Mouse (Mus musculus) fat pad, adult 2 months (tissue): Measurements from ENCODE around the gene Elovl2.
"Not testable (repeated sequence)": the region's sequence is repeated elsewhere in the genome, so short reads cannot be mapped to it uniquely, and the experiment has no call there.

Experiments
- DNase-seq: peaks from one replicate; pipeline ENCODE4 v3.0.0-alpha.2; 2011; ENCODE audit warnings: low read depth, low spot score; ENCODE audit errors: extremely low read depth

Elovl2 gene

DNA sequence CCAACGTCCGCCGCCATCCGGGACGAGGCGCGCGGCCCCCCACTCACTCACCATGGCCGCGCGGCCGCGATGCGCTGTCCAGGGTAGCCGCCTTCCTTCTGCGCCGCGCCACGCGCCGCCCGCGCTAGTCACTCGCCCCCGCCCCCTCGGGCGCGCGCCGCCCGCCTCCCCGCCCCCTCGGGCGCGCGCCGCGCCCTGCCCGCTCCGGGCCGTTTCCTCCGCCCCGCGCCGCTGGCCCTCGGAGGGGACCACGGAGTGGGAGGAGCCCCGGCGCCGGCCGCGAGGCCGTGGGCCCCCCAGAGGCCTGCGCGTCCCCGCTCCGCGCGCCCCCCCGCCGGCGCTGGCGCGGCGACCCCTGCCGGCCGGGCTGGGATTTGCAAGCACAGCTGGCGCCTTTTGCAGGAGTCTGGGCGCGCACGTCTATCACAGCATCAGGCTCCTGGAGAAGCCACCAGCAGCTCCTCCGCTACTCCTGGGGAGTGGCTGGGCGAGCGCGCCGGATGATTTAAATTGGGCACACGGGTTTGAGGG lies at the start of gene Elovl2:
Elovl2 (minus strand) TSS at position 102 of the 531 bp plus-strand sequence.
- no peak for DNase-seq

DNA sequence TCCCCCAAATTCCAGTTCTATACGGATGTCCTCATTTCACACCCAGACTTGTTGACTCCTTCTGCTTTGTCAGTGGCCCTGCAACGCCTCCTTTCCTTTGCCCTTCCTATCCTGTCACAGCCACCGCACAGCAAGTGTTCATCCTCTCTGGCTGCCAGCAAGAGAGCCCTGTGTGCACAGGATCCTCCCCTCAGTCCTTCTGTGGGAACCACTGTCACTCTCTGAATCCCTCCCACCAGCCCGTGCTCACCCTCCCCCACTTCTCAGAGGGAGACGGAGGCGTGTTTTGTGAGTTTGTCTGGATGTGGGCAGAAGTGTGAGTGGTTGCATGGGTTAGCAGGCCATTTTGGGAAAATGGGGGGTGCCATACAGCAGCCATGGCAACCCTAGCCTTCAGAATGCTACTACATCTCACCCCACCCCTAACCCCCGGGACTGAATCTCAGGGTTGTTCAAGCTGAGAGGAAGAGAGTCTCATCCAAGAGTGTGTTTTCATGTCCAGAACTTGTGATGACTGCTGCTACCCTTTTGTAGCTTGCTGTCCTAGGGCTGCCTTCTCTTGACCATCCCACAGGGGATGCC lies 47.7 kb upstream of the Elovl2 start:
- DNase-seq = no peak

DNA sequence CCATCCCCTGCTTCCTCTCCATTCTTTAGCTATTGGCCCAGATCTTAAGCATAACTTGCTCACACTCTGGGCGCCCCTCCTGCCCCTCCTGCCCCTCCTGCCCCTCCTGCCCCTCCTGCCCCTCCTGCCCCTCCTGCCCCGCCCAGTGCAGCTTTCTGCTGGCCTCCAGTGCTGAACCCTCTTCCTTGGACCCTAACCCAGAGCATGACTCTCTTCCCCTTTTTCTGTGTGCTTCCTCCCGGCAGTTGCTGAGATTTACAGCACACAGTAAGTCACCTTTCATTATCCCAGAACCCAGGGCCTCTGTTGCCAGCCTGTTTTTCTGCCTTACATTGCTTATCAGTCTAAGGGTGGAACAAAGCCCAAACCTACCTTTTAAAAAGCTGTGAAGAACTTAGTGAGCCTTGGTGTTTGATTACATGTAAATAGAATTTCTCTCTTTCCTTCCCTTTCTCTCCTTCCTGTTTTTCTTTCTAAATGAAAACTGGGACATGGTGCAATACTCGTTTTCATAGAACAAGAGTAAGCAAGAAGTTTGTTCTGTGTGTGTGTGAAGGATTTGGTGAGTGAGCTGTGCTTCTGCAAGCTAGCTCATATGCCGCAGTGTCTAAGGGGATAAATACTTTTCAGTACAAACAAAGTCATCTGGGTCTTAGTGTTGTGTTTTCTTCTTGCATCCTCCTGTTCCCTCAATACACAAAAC lies 43.2 kb upstream of the Elovl2 start:
- DNase-seq = no peak

- DNase-seq = not testable (repeated sequence)
Measured at GRCm38 (mm10) chr13:41261617-41262016, 41.4 kb upstream of the Elovl2 start.

GRCm38 (mm10) chr13:41257851-41258250 lies 37.6 kb upstream of the Elovl2 start:
- DNase-seq = no peak

- DNase-seq = no peak
Measured at GRCm38 (mm10) chr13:41256962-41257361, 36.8 kb upstream of the Elovl2 start.

GRCm38 (mm10) chr13:41256126-41256525 lies 35.9 kb upstream of the Elovl2 start:
- peak; percentile 85 for DNase-seq

DNA sequence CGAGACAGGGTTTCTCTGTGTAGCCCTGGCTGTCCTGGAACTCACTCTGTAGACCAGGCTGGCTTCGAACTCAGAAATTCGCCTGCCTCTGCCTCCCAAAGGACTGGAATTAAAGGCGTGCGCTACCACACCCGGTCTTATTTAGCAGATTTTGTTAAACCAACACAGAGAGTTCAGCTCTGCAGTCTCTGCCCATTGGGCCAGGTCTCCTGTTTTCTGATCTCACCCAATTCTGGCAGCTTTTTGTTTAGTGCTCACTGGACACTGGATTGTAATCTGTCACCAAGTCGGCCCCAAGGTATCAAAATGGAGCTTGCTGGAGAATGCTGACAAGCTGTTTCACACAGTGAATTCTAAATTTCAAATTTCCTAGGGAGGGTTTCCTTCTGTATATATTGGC lies 32.5 kb upstream of the Elovl2 start:
- DNase-seq = no peak

GRCm38 (mm10) chr13:41252141-41252540 lies 31.9 kb upstream of the Elovl2 start:
- no peak for DNase-seq

GRCm38 (mm10) chr13:41251667-41252066 lies 31.5 kb upstream of the Elovl2 start:
- DNase-seq = no peak

DNA sequence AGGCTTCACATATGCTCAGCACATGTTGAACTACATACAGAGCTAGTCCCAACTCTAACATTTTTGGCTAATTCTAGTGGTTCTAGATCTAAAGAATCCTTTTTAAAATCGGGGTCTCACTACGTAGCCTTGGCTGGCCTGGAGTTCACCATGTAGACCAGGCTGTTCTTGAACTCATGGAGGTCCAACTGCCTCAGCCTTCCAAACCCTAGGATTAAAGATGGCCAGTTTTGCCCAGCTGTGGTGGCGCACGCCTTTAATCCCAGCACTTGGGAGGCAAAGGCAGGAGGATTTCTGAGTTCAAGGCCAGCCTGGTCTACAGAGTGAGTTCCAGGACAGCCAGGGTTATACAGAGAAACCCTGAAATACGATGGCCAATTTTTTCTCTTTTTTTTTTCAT lies 31.0 kb upstream of the Elovl2 start:
- not testable (repeated sequence) for DNase-seq

DNA sequence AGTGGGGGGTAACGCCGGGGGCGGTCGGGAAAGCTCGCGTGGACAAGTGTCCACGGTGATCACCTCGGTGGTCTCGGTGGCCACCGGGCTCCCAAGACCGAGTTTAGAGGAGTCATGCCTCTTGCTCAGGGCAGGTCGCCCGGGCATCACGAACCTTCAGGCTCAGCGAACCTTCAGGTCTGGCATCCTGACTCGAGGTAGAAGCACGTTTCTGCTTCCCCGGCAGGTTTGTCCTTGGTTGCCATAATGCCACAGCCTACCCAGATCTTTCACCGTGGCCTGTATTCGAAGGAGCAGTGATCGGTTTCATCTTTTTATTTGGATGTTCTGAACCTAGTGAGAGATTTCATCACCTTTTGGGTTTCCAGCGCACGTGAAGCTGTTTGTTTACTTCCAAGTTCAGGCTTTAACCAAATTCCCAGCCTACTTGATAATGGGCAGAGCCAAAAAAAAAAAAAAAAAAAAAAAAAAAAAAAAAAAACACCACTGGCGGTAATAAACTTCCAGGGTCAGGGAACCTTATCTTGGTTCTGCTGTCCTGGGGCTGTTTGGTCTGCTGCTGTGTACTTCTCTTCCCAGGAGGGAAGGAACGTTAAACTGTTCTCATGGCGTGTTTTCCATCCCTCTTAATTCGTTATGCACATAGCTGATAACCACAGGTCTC lies 30.2 kb upstream of the Elovl2 start:
- no peak for DNase-seq

DNA sequence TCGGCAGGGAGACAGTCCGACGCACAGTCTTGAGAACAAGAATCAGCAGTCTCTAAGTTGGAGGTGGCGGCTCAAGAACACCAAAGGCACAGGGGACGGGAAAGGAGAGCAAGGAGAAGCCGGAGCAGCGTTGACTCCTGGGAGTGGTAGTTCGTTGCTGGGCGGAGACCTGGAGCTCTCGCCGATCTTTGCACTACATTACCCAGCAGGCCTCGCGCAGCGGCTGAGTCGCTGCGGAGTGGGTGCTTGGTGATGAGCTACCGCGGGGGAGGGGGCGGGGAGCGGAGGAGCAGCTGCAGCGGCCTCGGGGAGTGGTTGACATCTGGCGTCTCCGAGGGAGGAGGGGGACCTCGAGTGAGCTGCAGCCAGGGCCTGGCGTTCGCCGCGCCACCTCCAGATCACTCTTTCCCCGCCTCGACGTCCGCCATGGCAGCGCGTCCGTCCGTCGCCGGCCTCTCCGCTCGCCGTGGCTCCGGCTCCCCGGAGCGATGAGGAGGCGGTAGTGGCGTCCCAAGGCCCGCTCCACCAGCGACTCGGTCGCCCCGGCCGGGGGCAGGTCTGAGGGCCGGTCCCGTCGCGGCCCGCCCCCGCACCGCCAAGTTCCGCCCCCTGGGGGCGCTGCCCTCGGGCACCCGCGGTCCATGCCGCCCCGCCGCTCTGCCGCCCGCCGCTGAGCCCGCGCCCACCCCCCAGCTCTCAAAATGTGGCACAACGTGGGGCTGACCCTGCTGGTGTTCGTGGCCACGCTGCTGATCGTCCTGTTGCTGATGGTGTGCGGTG lies 29.5 kb upstream of the Elovl2 start, which contains the start of gene Smim13:
Smim13 (plus strand) TSS at position 307 of the 780 bp plus-strand sequence.
- peak; percentile 79 for DNase-seq

DNA sequence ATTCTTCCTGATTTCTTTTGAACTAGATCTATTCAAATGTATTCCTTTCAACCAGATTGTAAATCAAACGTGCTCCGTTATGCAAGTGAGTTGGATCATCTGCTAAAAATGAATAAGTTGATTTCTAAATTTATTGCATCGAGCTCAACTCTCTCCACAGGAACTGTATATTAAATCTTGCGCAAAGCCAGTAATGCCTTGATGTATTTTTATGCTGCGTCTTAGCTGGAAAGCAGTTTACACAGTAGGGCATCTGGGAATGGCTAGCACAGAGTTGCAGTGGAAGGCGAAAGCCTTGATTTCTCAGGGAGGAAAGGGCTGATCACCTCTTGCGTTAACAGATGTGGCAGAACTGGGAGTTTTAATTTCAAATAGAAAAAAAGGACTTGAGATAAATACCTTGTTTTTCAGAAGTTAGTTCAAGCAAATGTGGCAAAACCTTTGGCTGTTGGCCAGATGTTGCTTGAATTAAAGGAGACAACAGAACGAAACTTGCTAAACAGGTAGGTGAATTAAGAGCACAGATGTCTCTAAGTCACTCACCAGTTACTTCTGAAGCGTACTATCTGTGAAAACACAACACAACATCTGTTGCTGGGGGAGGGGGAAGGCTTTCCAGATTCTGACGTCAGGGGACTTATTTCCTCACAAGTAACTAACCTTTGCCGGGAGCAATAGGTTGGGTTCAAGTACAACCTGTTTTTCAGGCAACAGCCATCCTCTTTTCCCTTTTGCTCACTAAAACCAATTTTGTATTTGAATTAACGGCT lies 28.7 kb upstream of the Elovl2 start:
- peak; percentile 80 for DNase-seq

GRCm38 (mm10) chr13:41244306-41244830 lies 24.2 kb upstream of the Elovl2 start:
- DNase-seq = no peak

- DNase-seq = no peak
Measured at GRCm38 (mm10) chr13:41241557-41241956, 21.4 kb upstream of the Elovl2 start.

GRCm38 (mm10) chr13:41238805-41239130 lies 18.6 kb upstream of the Elovl2 start:
- DNase-seq = no peak

DNA sequence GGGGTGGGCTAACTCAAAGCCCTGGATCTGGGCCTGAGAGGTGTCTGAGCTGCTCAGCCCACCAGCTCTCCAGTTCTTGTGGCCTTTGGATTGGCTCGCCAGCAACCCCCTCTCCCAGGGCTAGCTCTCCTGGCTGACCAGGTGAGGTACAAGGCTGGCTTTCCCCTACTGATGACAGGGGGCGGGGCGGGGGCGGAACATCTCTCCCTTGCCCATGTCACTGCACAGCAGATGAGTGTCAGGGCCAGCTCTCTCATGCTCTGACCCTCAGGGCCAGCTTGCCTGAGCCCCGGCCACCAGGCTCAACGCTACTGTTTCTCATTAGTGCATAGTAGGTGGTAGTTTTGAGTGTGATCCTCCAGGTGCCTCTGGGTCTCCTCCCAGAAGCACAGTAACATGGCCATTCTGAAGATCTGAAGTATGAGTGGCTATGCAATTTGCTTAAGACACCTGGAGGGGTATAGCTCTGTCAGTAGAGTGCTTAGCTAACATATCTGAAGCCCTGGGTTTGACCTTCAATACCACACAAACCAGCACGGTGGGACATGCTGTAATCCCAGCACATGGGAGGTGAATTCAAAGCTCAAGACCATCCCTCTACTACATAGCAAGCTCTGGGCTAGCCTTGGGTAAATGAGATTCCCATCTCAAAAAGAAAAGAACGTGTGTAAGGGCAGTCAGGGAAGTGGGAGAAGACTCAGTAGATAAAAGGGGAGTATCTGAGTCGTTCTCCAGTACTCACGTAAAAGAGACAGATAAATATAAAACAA lies 18.0 kb upstream of the Elovl2 start:
- no peak for DNase-seq
